Mouse (Mus musculus) cortical plate, adult 2 months (tissue): Measurements from ENCODE around the gene Slc26a10. TPM values are rescaled to one million over a fixed set of nuclear protein-coding genes. Genes with fewer than 3 reads are reported as not detected.

Source experiments
- H3K27ac ChIP-seq: fragments of 200-500 bp; 2 replicates; pipeline ENCODE4 v1.5.1; 2012; ENCODE audit warnings: low read length, control low read depth, inconsistent platforms; ENCODE audit not compliant: insufficient read depth
- H3K4me1 ChIP-seq: fragments of 200-500 bp; 2 replicates; pipeline ENCODE4 v1.6.1; 2011; ENCODE audit warnings: low read length; ENCODE audit not compliant: control insufficient read depth, insufficient read depth
- H3K4me3 ChIP-seq: fragments of 200-500 bp; 2 replicates; pipeline ENCODE4 v1.5.1; 2011; ENCODE audit warnings: mild to moderate bottlenecking, low read length, control low read depth; ENCODE audit not compliant: insufficient read depth
- CTCF ChIP-seq: fragments of 200-500 bp; IDR thresholded peaks from 2 replicates; pipeline ENCODE4 v1.5.1; 2011; ENCODE audit warnings: mild to moderate bottlenecking, control low read depth, low read length; ENCODE audit not compliant: insufficient read depth; ENCODE audit errors: extremely low read depth
- POLR2A ChIP-seq: fragments of 200-500 bp; IDR thresholded peaks from 2 replicates; pipeline ENCODE4 v1.6.1; 2011; ENCODE audit warnings: mild to moderate bottlenecking, low read length, control low read depth; ENCODE audit not compliant: insufficient read depth; ENCODE audit errors: extremely low read depth
- polyA plus RNA-seq: library from polyadenylated mRNA; depleted of rRNA; stranded (reverse); fragments of >200 nt; gene quantifications from 2 replicates; pipeline ENCODE4 v1.2.3, GENCODE M21; 2012

Gene Slc26a10
- polyA plus RNA-seq, 1 experiment: 8.7 TPM

GRCm38 (mm10) chr10:127173148-127174065 lies 7.0 kb downstream of the Slc26a10 start:
- TF ChIP-seq CTCF: no peak
- TF ChIP-seq POLR2A: no peak
- H3K4me3 ChIP-seq: no peak overlapping the region
- H3K4me1 ChIP-seq: no peaks in the 10 kb centered on the region
- H3K27ac ChIP-seq: no peak overlapping the region

- TF ChIP-seq POLR2A (no peak), CTCF (no peak)
- H3K27ac ChIP-seq: no peak overlapping the region
- H3K4me3 ChIP-seq: no peak overlapping the region
- H3K4me1 ChIP-seq: peaks cover 2% of the 10 kb centered on the region; the same call in 1 of the 2 replicates
These were observed 8.7 kb downstream of the Slc26a10 start for GRCm38 (mm10) chr10:127171631-127172200.

GRCm38 (mm10) chr10:127170837-127171272 lies 9.6 kb downstream of the Slc26a10 start:
- Histone ChIP-seq H3K4me1 (peaks cover 2% of the 10 kb centered on the region; the same call in 1 of the 2 replicates), H3K4me3 (0 out of 2 replicates have a peak overlapping the region, but pooled peaks have one; percentile 5), H3K27ac (no peak overlapping the region)
- no peak for TF ChIP-seq POLR2A
- TF ChIP-seq CTCF: peak; percentile 56

GRCm38 (mm10) chr10:127170002-127170401 lies 10.4 kb downstream of the Slc26a10 start:
- TF ChIP-seq CTCF (no peak), POLR2A (no peak)
- no peak overlapping the region for H3K27ac ChIP-seq
- peaks cover 2% of the 10 kb centered on the region; the same call in 1 of the 2 replicates for H3K4me1 ChIP-seq
- no peak overlapping the region for H3K4me3 ChIP-seq

- no peak overlapping the region for H3K27ac ChIP-seq
- no peak overlapping the region; the same call in 1 of the 2 replicates for H3K4me3 ChIP-seq
- peaks cover 2% of the 10 kb centered on the region; the same call in 1 of the 2 replicates for H3K4me1 ChIP-seq
- TF ChIP-seq POLR2A (no peak), CTCF (no peak)
These were observed 12.7 kb downstream of the Slc26a10 start for GRCm38 (mm10) chr10:127167614-127168192.

- TF ChIP-seq POLR2A: no peak
These were observed 13.5 kb downstream of the Slc26a10 start for GRCm38 (mm10) chr10:127166771-127167613.

GRCm38 (mm10) chr10:127166404-127166715 lies 14.1 kb downstream of the Slc26a10 start:
- no peak for TF ChIP-seq CTCF
- TF ChIP-seq POLR2A: no peak
- H3K27ac ChIP-seq: 0 out of 2 replicates have a peak overlapping the region, but pooled peaks have one; percentile 93
- peaks cover 2% of the 10 kb centered on the region; the same call in 1 of the 2 replicates for H3K4me1 ChIP-seq
- peak overlapping the region; percentile 94 for H3K4me3 ChIP-seq

More at GRCm38 (mm10) chr10:127166771-127167613, 13.5 kb downstream of the Slc26a10 start:
- Histone ChIP-seq H3K4me1 (peaks cover 2% of the 10 kb centered on the region; the same call in 1 of the 2 replicates), H3K27ac (no peak overlapping the region), H3K4me3 (peak overlapping the region; percentile 94)

GRCm38 (mm10) chr10:127165654-127166403 lies 14.6 kb downstream of the Slc26a10 start:
- TF ChIP-seq CTCF (no peak), POLR2A (0 out of 2 replicates have a peak, but pooled peaks have one; percentile 20)

More at GRCm38 (mm10) chr10:127165654-127166403, 14.6 kb downstream of the Slc26a10 start:
- peak overlapping the region; percentile 94 for H3K4me3 ChIP-seq
- peaks cover 2% of the 10 kb centered on the region; the same call in 1 of the 2 replicates for H3K4me1 ChIP-seq
- H3K27ac ChIP-seq: peak overlapping the region; percentile 93
